Mouse (Mus musculus): Measurements from ENCODE around the gene Ttf1.
A peak's percentile ranks its signal among the peaks of the same experiment; 100 is the strongest.

Ttf1 gene

GRCm38 (mm10) chr2:29060135-29060597 lies at the start of gene Ttf1:
Gene Ttf1, plus strand, starts transcription at chr2:29060262.
- DNase-seq (ENCODE audit: extremely low spot score), result peak; percentile 92

GRCm38 (mm10) chr2:29012523-29012922 lies 47.5 kb upstream of the Ttf1 start:
- no peak for DNase-seq (ENCODE audit: extremely low spot score)

GRCm38 (mm10) chr2:29016599-29017587 lies 43.2 kb upstream of the Ttf1 start:
- DNase-seq (ENCODE audit: extremely low spot score), result peak; percentile 61

GRCm38 (mm10) chr2:29018680-29019079 lies 41.4 kb upstream of the Ttf1 start:
- DNase-seq (ENCODE audit: extremely low spot score), result no peak

GRCm38 (mm10) chr2:29021025-29021424 lies 39.0 kb upstream of the Ttf1 start:
- no peak for DNase-seq (ENCODE audit: extremely low spot score)

GRCm38 (mm10) chr2:29023001-29023400 lies 37.1 kb upstream of the Ttf1 start:
- no peak for DNase-seq (ENCODE audit: extremely low spot score)

- DNase-seq (ENCODE audit: extremely low spot score), result no peak
Measured at GRCm38 (mm10) chr2:29025284-29025683, 34.8 kb upstream of the Ttf1 start.

GRCm38 (mm10) chr2:29030048-29030734 lies 29.9 kb upstream of the Ttf1 start:
- no peak for DNase-seq (ENCODE audit: extremely low spot score)

GRCm38 (mm10) chr2:29031951-29032350 lies 28.1 kb upstream of the Ttf1 start:
- no peak for DNase-seq (ENCODE audit: extremely low spot score)

GRCm38 (mm10) chr2:29034542-29035475 lies 25.3 kb upstream of the Ttf1 start:
- no peak for DNase-seq (ENCODE audit: extremely low spot score)

GRCm38 (mm10) chr2:29035698-29036097 lies 24.4 kb upstream of the Ttf1 start:
- no peak for DNase-seq (ENCODE audit: extremely low spot score)

- DNase-seq (ENCODE audit: extremely low spot score), result no peak
Measured at GRCm38 (mm10) chr2:29039741-29040140, 20.3 kb upstream of the Ttf1 start.

GRCm38 (mm10) chr2:29040594-29041476 lies 19.2 kb upstream of the Ttf1 start:
- no peak for DNase-seq (ENCODE audit: extremely low spot score)

GRCm38 (mm10) chr2:29041477-29041768 lies 18.6 kb upstream of the Ttf1 start:
- no peak for DNase-seq (ENCODE audit: extremely low spot score)

- DNase-seq (ENCODE audit: extremely low spot score), result no peak
Measured at GRCm38 (mm10) chr2:29042124-29042523, 17.9 kb upstream of the Ttf1 start.

- DNase-seq (ENCODE audit: extremely low spot score), result peak; percentile 63
Measured at GRCm38 (mm10) chr2:29046151-29046550, 13.9 kb upstream of the Ttf1 start.

GRCm38 (mm10) chr2:29051932-29052331 lies 8.1 kb upstream of the Ttf1 start:
- no peak for DNase-seq (ENCODE audit: extremely low spot score)

GRCm38 (mm10) chr2:29052943-29053454 lies 7.1 kb upstream of the Ttf1 start:
- peak; percentile 71 for DNase-seq (ENCODE audit: extremely low spot score)

- peak; percentile 76 for DNase-seq (ENCODE audit: extremely low spot score)
Measured at GRCm38 (mm10) chr2:29053802-29054544, 6.1 kb upstream of the Ttf1 start.

- no peak for DNase-seq (ENCODE audit: extremely low spot score)
Measured at GRCm38 (mm10) chr2:29054545-29054935, 5.5 kb upstream of the Ttf1 start.

Data from embryo, embryonic 9.5 days (tissue).